Mouse (Mus musculus): ENCODE results near the gene Slc28a1.

- TF ChIP-seq POLR2A (IDR thresholded peaks at IDR 0.05; ENCODE audit: control insufficient read depth in 1 of 2, insufficient read depth in 1 of 2, low read depth in 1 of 2, low read length in 2 of 2, poor library complexity in 1 of 2), result no peak
- TF ChIP-seq CHD1 (IDR thresholded peaks at IDR 0.05; ENCODE audit: low read depth, low read length), result no peak
- TF ChIP-seq BHLHE40 (IDR thresholded peaks at IDR 0.05; ENCODE audit: borderline replicate concordance, low read depth, low read length), result no peak
- TF ChIP-seq ELF1 (IDR thresholded peaks at IDR 0.05; ENCODE audit: low read depth, low read length), result no peak
- no peak for TF ChIP-seq CTCF (IDR thresholded peaks at IDR 0.05 in 2 of 3, conservative IDR thresholded peaks at IDR 0.05 in 1 of 3; ENCODE audit: control insufficient read depth in 1 of 3, insufficient read depth in 1 of 3, low read depth in 2 of 3, low read length in 3 of 3, poor library complexity in 1 of 3, severe bottlenecking in 1 of 3)
Measured at GRCm38 (mm10) chr7:81212261-81212681, 97.7 kb downstream of the Slc28a1 start.

Data from MEL (cell line).